Mouse (Mus musculus) urinary bladder, adult 18-20 months (tissue): ENCODE measurements around the gene Rbmy.
"Not testable (repeated sequence)": the region's sequence is repeated elsewhere in the genome, so short reads cannot be mapped to it uniquely, and the experiment has no call there.

ENCODE experiments used
- DNase-seq, 2 experiments: peaks; one replicate each; pipeline ENCODE4 v3.0.0; 2022; ENCODE audit warnings: low spot score in 2 of 2, mixed read lengths in 2 of 2

Rbmy gene

GRCm38 (mm10) chrY:2830380-2830779 is at the start of gene Rbmy, which contains the start of gene Gm10256:
Gene Rbmy (plus strand): TSS chrY:2830680.
Gene Gm10256 (plus strand): TSS chrY:2830699.
- not testable (repeated sequence) for DNase-seq

DNA sequence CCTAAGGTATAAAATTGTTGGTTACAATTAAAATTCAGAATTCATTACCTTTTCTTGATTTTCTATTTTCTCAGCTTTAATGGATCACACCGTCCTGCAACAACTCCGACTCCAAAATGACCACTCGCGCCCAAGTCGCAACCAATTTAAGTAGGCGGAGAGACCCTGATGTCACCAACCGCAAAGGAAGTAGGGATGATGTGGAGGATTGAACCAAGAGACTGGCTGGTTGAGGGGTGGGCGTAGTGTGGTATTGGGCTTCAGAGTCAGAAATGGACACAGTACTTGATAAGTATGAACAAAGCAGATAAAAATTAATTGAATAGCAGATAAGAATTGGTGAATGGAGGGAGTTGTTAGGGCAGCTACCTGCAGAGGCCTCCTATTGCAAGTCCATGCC is 34.4 kb upstream of the Rbmy start, which contains the start of gene Gm4064:
Gm4064 (minus strand) TSS at position 101 of the 400 bp plus-strand sequence.
- DNase-seq = not testable (repeated sequence)
